Mouse (Mus musculus): ENCODE measurements around the gene Ccp110. TPM values are rescaled to one million over a fixed set of nuclear protein-coding genes. Genes with fewer than 3 reads are reported as not detected.

Ccp110 gene
- polyA plus RNA-seq, 1 experiment from 2014 or later = 8.5 TPM

- no peaks in the 10 kb centered on the region for H3K9me3 ChIP-seq (replicated peaks)
- DNase-seq = no peak
- no peak overlapping the region for H3K4me3 ChIP-seq (replicated peaks)
- WGBS (ENCODE audit: insufficient replicate concordance) = 13% methylated on average over 1 of the region's 1 CpGs
- no peak overlapping the region for H3K9ac ChIP-seq
- ATAC-seq (ENCODE audit: low read depth) = no peak
- H3K27me3 ChIP-seq = no peaks in the 10 kb centered on the region
- H3K27ac ChIP-seq = no peak overlapping the region
- peaks cover 5% of the 10 kb centered on the region; the same call in 1 of the 2 replicates for H3K4me1 ChIP-seq (replicated peaks)
- peaks cover 14% of the 10 kb centered on the region for H3K36me3 ChIP-seq
- no peak overlapping the region for H3K4me2 ChIP-seq
Observed at GRCm38 (mm10) chr7:118769655-118770054, 57.3 kb downstream of the Ccp110 start.

- Histone ChIP-seq H3K27ac (no peak overlapping the region), H3K4me2 (no peak overlapping the region), H3K27me3 (no peaks in the 10 kb centered on the region), H3K36me3 (peaks cover 32% of the 10 kb centered on the region), H3K9ac (no peak overlapping the region), H3K4me1 (replicated peaks) (peaks cover 8% of the 10 kb centered on the region), H3K9me3 (replicated peaks) (no peaks in the 10 kb centered on the region), H3K4me3 (replicated peaks) (no peak overlapping the region)
- no peak for ATAC-seq (ENCODE audit: low read depth)
- WGBS (ENCODE audit: insufficient replicate concordance) = 84% methylated on average over 12 of the region's 12 CpGs
- no peak for DNase-seq
Observed at GRCm38 (mm10) chr7:118773027-118773426, 60.7 kb downstream of the Ccp110 start.

GRCm38 (mm10) chr7:118775991-118776390 lies 63.6 kb downstream of the Ccp110 start:
- no peak overlapping the region for H3K4me2 ChIP-seq

GRCm38 (mm10) chr7:118776491-118776890 lies 64.1 kb downstream of the Ccp110 start:
- H3K4me2 ChIP-seq = no peak overlapping the region
- no peak for ATAC-seq (ENCODE audit: low read depth)
- WGBS (ENCODE audit: insufficient replicate concordance) = 82% methylated on average over 9 of the region's 9 CpGs
- peaks cover 48% of the 10 kb centered on the region for H3K36me3 ChIP-seq
- no peaks in the 10 kb centered on the region for H3K27me3 ChIP-seq
- H3K9ac ChIP-seq = no peak overlapping the region
- H3K4me3 ChIP-seq (replicated peaks) = no peak overlapping the region
- no peaks in the 10 kb centered on the region for H3K9me3 ChIP-seq (replicated peaks)
- peaks cover 3% of the 10 kb centered on the region for H3K4me1 ChIP-seq (replicated peaks)
- H3K27ac ChIP-seq = no peak overlapping the region
- no peak for DNase-seq

More at GRCm38 (mm10) chr7:118775991-118776390, 63.6 kb downstream of the Ccp110 start:
- Histone ChIP-seq H3K9me3 (replicated peaks) (no peaks in the 10 kb centered on the region), H3K4me3 (replicated peaks) (no peak overlapping the region), H3K9ac (no peak overlapping the region), H3K27me3 (no peaks in the 10 kb centered on the region), H3K27ac (no peak overlapping the region), H3K4me1 (replicated peaks) (peaks cover 3% of the 10 kb centered on the region), H3K36me3 (peaks cover 45% of the 10 kb centered on the region)
- 78% methylated on average over 7 of the region's 7 CpGs for WGBS (ENCODE audit: insufficient replicate concordance)
- DNase-seq (no peak), ATAC-seq (ENCODE audit: low read depth) (no peak)

- 59% methylated on average over 10 of the region's 10 CpGs for WGBS (ENCODE audit: insufficient replicate concordance)
- ATAC-seq (ENCODE audit: low read depth) (no peak; the same call in 1 of the 2 replicates), DNase-seq (no peak)
Observed at GRCm38 (mm10) chr7:118777598-118778394, 65.4 kb downstream of the Ccp110 start.

GRCm38 (mm10) chr7:118778561-118778960 lies 66.2 kb downstream of the Ccp110 start:
- WGBS (ENCODE audit: insufficient replicate concordance) = 72% methylated on average over 6 of the region's 6 CpGs
- Histone ChIP-seq H3K4me1 (replicated peaks) (peaks cover 3% of the 10 kb centered on the region), H3K4me3 (replicated peaks) (no peak overlapping the region), H3K9me3 (replicated peaks) (no peaks in the 10 kb centered on the region), H3K27ac (no peak overlapping the region), H3K36me3 (peaks cover 45% of the 10 kb centered on the region), H3K4me2 (no peak overlapping the region), H3K27me3 (no peaks in the 10 kb centered on the region), H3K9ac (no peak overlapping the region)
- no peak for ATAC-seq (ENCODE audit: low read depth)
- no peak for DNase-seq

More at GRCm38 (mm10) chr7:118777598-118778394, 65.4 kb downstream of the Ccp110 start:
- no peak overlapping the region for H3K4me2 ChIP-seq
- no peak overlapping the region for H3K4me3 ChIP-seq (replicated peaks)
- peaks cover 48% of the 10 kb centered on the region for H3K36me3 ChIP-seq
- H3K4me1 ChIP-seq (replicated peaks) = peaks cover 3% of the 10 kb centered on the region
- no peaks in the 10 kb centered on the region for H3K27me3 ChIP-seq
- no peaks in the 10 kb centered on the region for H3K9me3 ChIP-seq (replicated peaks)
- H3K9ac ChIP-seq = no peak overlapping the region
- H3K27ac ChIP-seq = no peak overlapping the region

- no peak overlapping the region for H3K4me2 ChIP-seq
- DNase-seq = no peak
- no peak for ATAC-seq (ENCODE audit: low read depth)
- H3K9ac ChIP-seq = no peak overlapping the region
- H3K9me3 ChIP-seq (replicated peaks) = no peaks in the 10 kb centered on the region
- no peak overlapping the region for H3K4me3 ChIP-seq (replicated peaks)
- no peaks in the 10 kb centered on the region for H3K27me3 ChIP-seq
- 78% methylated on average over 11 of the region's 11 CpGs for WGBS (ENCODE audit: insufficient replicate concordance)
- H3K4me1 ChIP-seq (replicated peaks) = no peaks in the 10 kb centered on the region
- H3K36me3 ChIP-seq = peaks cover 24% of the 10 kb centered on the region
- no peak overlapping the region for H3K27ac ChIP-seq
Observed at GRCm38 (mm10) chr7:118783305-118784001, 71.1 kb downstream of the Ccp110 start.

- Histone ChIP-seq H3K4me1 (replicated peaks) (no peaks in the 10 kb centered on the region), H3K9ac (no peak overlapping the region), H3K4me3 (replicated peaks) (no peak overlapping the region), H3K36me3 (peaks cover 11% of the 10 kb centered on the region; the same call in 1 of the 2 replicates), H3K9me3 (replicated peaks) (no peaks in the 10 kb centered on the region), H3K27me3 (no peaks in the 10 kb centered on the region), H3K4me2 (no peak overlapping the region), H3K27ac (no peak overlapping the region)
- ATAC-seq (ENCODE audit: low read depth) = no peak
- no peak for DNase-seq
- WGBS (ENCODE audit: insufficient replicate concordance) = 77% methylated on average over 6 of the region's 6 CpGs
Observed at GRCm38 (mm10) chr7:118786091-118786490, 73.7 kb downstream of the Ccp110 start.

Other genes with a start within 250 kb of the Ccp110 start
- 0.70 and 0.87 TPM in 2 replicates for gene Itpripl2, start 220.6 kb upstream of the Ccp110 start, polyA plus RNA-seq (2015; fragmentation: Nextera tagmentation; extraction: Ambion mirVana)
- 56.5 and 58.8 TPM in 2 replicates for gene Coq7, start 179.2 kb upstream of the Ccp110 start, polyA plus RNA-seq (2015; fragmentation: Nextera tagmentation; extraction: Ambion mirVana)
- 0.18 and 0.24 TPM in 2 replicates for gene Tmc7, start 127.8 kb upstream of the Ccp110 start, polyA plus RNA-seq (2015; fragmentation: Nextera tagmentation; extraction: Ambion mirVana)
- gene Tmc5, start 115.3 kb upstream of the Ccp110 start, polyA plus RNA-seq (2015; fragmentation: Nextera tagmentation; extraction: Ambion mirVana) = not detected in 2 replicates
- gene Gde1, start 6.8 kb upstream of the Ccp110 start, polyA plus RNA-seq (2015; fragmentation: Nextera tagmentation; extraction: Ambion mirVana) = 46.3 and 47.0 TPM in 2 replicates
- gene Vps35l, start 27.7 kb downstream of the Ccp110 start, polyA plus RNA-seq (2015; fragmentation: Nextera tagmentation; extraction: Ambion mirVana) = 37.6 and 43.6 TPM in 2 replicates
- gene Iqck, start 143.2 kb downstream of the Ccp110 start, polyA plus RNA-seq (2015; fragmentation: Nextera tagmentation; extraction: Ambion mirVana) = 0.18 and 0.43 TPM in 2 replicates
- gene Knop1, start 143.7 kb downstream of the Ccp110 start, polyA plus RNA-seq (2015; fragmentation: Nextera tagmentation; extraction: Ambion mirVana) = 52.5 and 57.3 TPM in 2 replicates